ENCODE assay signal across 13 mouse cellular contexts in the genomic region with DNA sequence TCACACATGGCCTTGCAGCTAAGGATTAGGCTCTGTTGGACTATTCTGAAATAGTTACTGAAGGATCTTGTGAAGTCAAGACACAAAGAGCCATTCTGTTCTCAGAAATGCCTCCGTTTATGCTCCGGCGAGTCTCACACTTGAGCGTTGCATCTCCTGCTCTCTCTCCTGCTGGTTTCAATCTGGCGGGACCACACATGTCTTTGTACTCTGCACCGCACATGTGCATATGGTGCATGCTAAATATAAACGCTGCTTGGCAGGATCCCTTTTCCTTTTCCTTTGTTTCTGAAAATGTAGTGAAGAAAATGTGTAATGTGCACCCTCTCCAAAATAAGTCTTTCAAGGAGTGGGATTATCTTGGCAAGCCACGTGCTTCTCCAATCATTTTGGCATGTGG.
DNase-seq lines count a peak whose midpoint lies in the region; ATAC-seq and TF ChIP-seq lines count a peak whose summit lies in the region.
"Had no signal": no experiment of that assay in that cellular context is flagged by ENCODE, and none has a peak within 500 bp of the region (broad histone marks: within the 10 kb centered on the region; RNA-seq: fewer than 3 reads in every experiment).

No protein-coding gene starts in this region.

- H3K4me3 ChIP-seq in midbrain, postnatal 0 days (ENCODE audit: low read depth, low read length): no peak overlapping the region
- no peak overlapping the region for H3K4me3 ChIP-seq in midbrain, embryonic 10.5 days
- no peak overlapping the region for H3K4me3 ChIP-seq in forebrain, embryonic 16.5 days (replicated peaks; ENCODE audit: low read length)
- H3K4me3 ChIP-seq in midbrain, embryonic 15.5 days: no peak overlapping the region
- H3K4me3 ChIP-seq: liver, embryonic 15.5 days had no signal

- WGBS in midbrain, postnatal 0 days: 46% methylated on average over 8 of the region's 8 CpGs
- 73% methylated on average over 8 of the region's 8 CpGs for WGBS in midbrain, embryonic 10.5 days
- WGBS in forebrain, embryonic 16.5 days: 22% methylated on average over 8 of the region's 8 CpGs
- 36% methylated on average over 8 of the region's 8 CpGs for WGBS in midbrain, embryonic 15.5 days

- no peak overlapping the region for H3K27ac ChIP-seq in midbrain, postnatal 0 days (ENCODE audit: low read depth, low read length)
- H3K27ac ChIP-seq in midbrain, embryonic 10.5 days (replicated peaks): no peak overlapping the region
- H3K27ac ChIP-seq in forebrain, embryonic 16.5 days (ENCODE audit: low read length): peak overlapping the region; percentile 39
- no peak overlapping the region for H3K27ac ChIP-seq in midbrain, embryonic 15.5 days
- H3K27ac ChIP-seq: liver, embryonic 15.5 days had no signal

- no peak overlapping the region for H3K9ac ChIP-seq in midbrain, postnatal 0 days (replicated peaks; ENCODE audit: low read length, poor library complexity, severe bottlenecking)
- H3K9ac ChIP-seq in forebrain, embryonic 16.5 days (replicated peaks; ENCODE audit: low read depth, low read length): no peak overlapping the region
- no peak overlapping the region for H3K9ac ChIP-seq in midbrain, embryonic 15.5 days
- H3K9ac ChIP-seq: liver, embryonic 15.5 days had no signal

- H3K4me2 ChIP-seq in midbrain, postnatal 0 days (ENCODE audit: low read depth, low read length, poor library complexity, severe bottlenecking): no peak overlapping the region
- no peak overlapping the region for H3K4me2 ChIP-seq in forebrain, embryonic 16.5 days (ENCODE audit: low read length)
- no peak overlapping the region for H3K4me2 ChIP-seq in midbrain, embryonic 15.5 days
- H3K4me2 ChIP-seq: liver, embryonic 15.5 days had no signal

- ATAC-seq in midbrain, postnatal 0 days (ENCODE audit: low FRiP score): no peak
- peak; percentile 88 for ATAC-seq in forebrain, embryonic 16.5 days
- no peak for ATAC-seq in midbrain, embryonic 15.5 days (replicated peaks)
- ATAC-seq: midbrain, embryonic 16.5 days had no signal

- no peaks in the 10 kb centered on the region for H3K27me3 ChIP-seq in midbrain, postnatal 0 days (ENCODE audit: insufficient read depth, low read length)
- H3K27me3 ChIP-seq in midbrain, embryonic 10.5 days (ENCODE audit: low read depth, poor library complexity, severe bottlenecking): no peaks in the 10 kb centered on the region
- no peaks in the 10 kb centered on the region for H3K27me3 ChIP-seq in forebrain, embryonic 16.5 days (replicated peaks; ENCODE audit: control insufficient read depth, insufficient read depth, low read length)
- no peaks in the 10 kb centered on the region for H3K27me3 ChIP-seq in midbrain, embryonic 15.5 days (replicated peaks)
- H3K27me3 ChIP-seq: CH12.LX; liver, embryonic 15.5 days had no signal

- peak; percentile 32 for DNase-seq in midbrain, postnatal 0 days (ENCODE audit: low spot score)
- no peak for DNase-seq in midbrain, embryonic 10.5 days (ENCODE audit: low spot score)
- DNase-seq in left cerebral cortex, adult 11 months (ENCODE audit: low spot score): peak; percentile 55
- DNase-seq in right cerebral cortex, postnatal 4 days: peak; percentile 33
- DNase-seq in thymus, adult 18-20 months: no peak
- no peak for DNase-seq in kidney, adult 18-20 months
- DNase-seq: kidney, adult 8-10 months; thymus, postnatal 25 days had no signal

- no peak for TF ChIP-seq CTCF in midbrain, postnatal 0 days (IDR thresholded peaks at IDR 0.05)

- no peaks in the 10 kb centered on the region for H3K36me3 ChIP-seq in midbrain, postnatal 0 days (ENCODE audit: insufficient read depth, low read length)
- H3K36me3 ChIP-seq in midbrain, embryonic 10.5 days: no peaks in the 10 kb centered on the region
- H3K36me3 ChIP-seq in forebrain, embryonic 16.5 days (ENCODE audit: control insufficient read depth, insufficient read depth): no peaks in the 10 kb centered on the region
- no peaks in the 10 kb centered on the region for H3K36me3 ChIP-seq in midbrain, embryonic 15.5 days (replicated peaks)
- H3K36me3 ChIP-seq: liver, embryonic 15.5 days had no signal

- H3K9me3 ChIP-seq in midbrain, postnatal 0 days (ENCODE audit: low read length): no peaks in the 10 kb centered on the region
- no peaks in the 10 kb centered on the region for H3K9me3 ChIP-seq in midbrain, embryonic 10.5 days (replicated peaks)
- H3K9me3 ChIP-seq in forebrain, embryonic 16.5 days (ENCODE audit: control insufficient read depth, low read length): no peaks in the 10 kb centered on the region
- H3K9me3 ChIP-seq in midbrain, embryonic 15.5 days: no peaks in the 10 kb centered on the region
- H3K9me3 ChIP-seq: liver, embryonic 15.5 days had no signal

- no peaks in the 10 kb centered on the region for H3K4me1 ChIP-seq in midbrain, postnatal 0 days (ENCODE audit: insufficient read depth, low read length)
- H3K4me1 ChIP-seq in midbrain, embryonic 10.5 days: peaks cover 7% of the 10 kb centered on the region; the same call in 1 of the 2 replicates
- 0 out of 2 replicates have a peak, but pooled peaks cover 3% of the 10 kb centered on the region for H3K4me1 ChIP-seq in forebrain, embryonic 16.5 days (replicated peaks; ENCODE audit: control insufficient read depth, insufficient read depth, low read length)
- H3K4me1 ChIP-seq in midbrain, embryonic 15.5 days: no peaks in the 10 kb centered on the region
- H3K4me1 ChIP-seq: liver, embryonic 15.5 days had no signal

Comparison
In these comparisons a context has a peak if more than half of its experiments do, and no peak if none do; other contexts are left out.
1. DNase-seq: peak in midbrain, postnatal 0 days (single experiment), left cerebral cortex, adult 11 months (single experiment) and right cerebral cortex, postnatal 4 days (single experiment); none in midbrain, embryonic 10.5 days (single experiment), thymus, adult 18-20 months (0 of 2) and kidney, adult 18-20 months (single experiment).